Mouse (Mus musculus) gastrocnemius, adult 8-10 months (tissue): ENCODE data around the gene Bfsp1. TPM values are rescaled to one million over a fixed set of nuclear protein-coding genes. Genes with fewer than 3 reads are reported as not detected.

Experiments used
- DNase-seq, 2 experiments: peaks; one replicate each; pipeline ENCODE4 v3.0.0; 2022; ENCODE audit warnings: low spot score in 2 of 2
- total RNA-seq, 4 experiments: library from RNA; stranded (reverse); gene quantifications; 2 replicates each; pipeline ENCODE4 v1.2.4; 2022

Bfsp1 gene
- total RNA-seq, 4 experiments from 2014 or later: 0.19 to 0.22 TPM; not detected in 2

GRCm38 (mm10) chr2:143801097-143801496, 61.9 kb downstream of the Bfsp1 start:
- DNase-seq: no peak

- DNase-seq: no peak
Observed at GRCm38 (mm10) chr2:143796335-143797013, 66.5 kb downstream of the Bfsp1 start.

GRCm38 (mm10) chr2:143795858-143796257, 67.1 kb downstream of the Bfsp1 start:
- DNase-seq: no peak

- DNase-seq: no peak
Observed at GRCm38 (mm10) chr2:143789911-143790310, 73.1 kb downstream of the Bfsp1 start.

- DNase-seq: no peak
Observed at GRCm38 (mm10) chr2:143780310-143780709, 82.7 kb downstream of the Bfsp1 start.

Other genes with a start within 250 kb of the Bfsp1 start
- gene Dstn, start 52.1 kb upstream of the Bfsp1 start, total RNA-seq: 10 to 100 TPM; 14.8 to 23.9 (median 20.0) TPM
- gene Rrbp1, start 148.1 kb upstream of the Bfsp1 start, total RNA-seq: 10 to 100 TPM; 21.1 to 36.7 (median 29.5) TPM
- gene Banf2, start 169.9 kb upstream of the Bfsp1 start, total RNA-seq: not detected